Mouse (Mus musculus): ENCODE data around the gene Mbd3.

DNA sequence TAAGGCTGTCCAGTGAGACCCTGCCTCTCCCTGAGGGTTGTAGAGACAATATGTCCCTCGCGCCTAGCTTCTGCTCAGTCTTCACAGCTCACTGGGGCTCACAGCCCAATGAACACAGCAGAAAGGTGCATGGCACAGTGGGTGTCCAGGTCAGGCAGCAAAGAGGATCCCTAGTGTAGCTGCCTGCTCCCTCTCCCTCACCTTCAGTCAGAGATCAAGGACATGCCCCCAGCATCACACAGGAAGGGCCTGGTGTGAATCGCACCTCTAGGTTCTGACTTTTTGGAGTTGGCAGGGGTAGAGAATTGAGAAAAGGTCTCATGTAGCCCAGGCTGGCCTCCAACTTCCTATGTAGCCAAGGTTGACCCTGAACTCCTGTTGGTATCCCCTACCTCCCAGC lies 35.5 kb upstream of the Mbd3 start:
- TF ChIP-seq CTCF (IDR thresholded peaks at IDR 0.05) (no peak), EP300 (IDR thresholded peaks at IDR 0.05) (no peak)
